Mouse (Mus musculus): Measurements from ENCODE around the gene Ovch2. TPM values are rescaled to one million over a fixed set of nuclear protein-coding genes. Genes with fewer than 3 reads are reported as not detected.
"Not testable (repeated sequence)": the region's sequence is repeated elsewhere in the genome, so short reads cannot be mapped to it uniquely, and the experiment has no call there.

Ovch2 gene
- not detected in 2 replicates for total RNA-seq (2017)

DNA sequence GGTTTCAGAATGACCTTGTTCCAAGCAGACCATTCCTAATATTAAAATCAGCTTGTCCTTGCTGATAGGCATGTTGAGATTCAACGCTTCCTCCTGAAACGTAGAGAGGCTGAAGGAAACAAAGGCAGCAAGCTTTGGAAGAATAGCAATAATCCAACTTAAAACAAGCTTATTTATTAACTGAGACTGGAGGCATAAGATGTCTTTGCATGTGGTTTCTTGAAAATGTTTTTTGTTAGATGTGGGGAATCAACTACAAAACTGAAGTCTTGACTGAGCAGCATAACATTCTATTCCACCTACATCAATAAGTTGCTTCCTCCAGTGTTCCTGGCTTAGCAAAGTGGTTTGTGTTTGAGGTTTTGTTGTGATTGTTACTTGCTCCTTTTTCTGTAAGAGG, at the start of gene Ovch2:
Gene Ovch2, minus strand, starts transcription at position 101 of the 400 bp plus-strand sequence.
- ATAC-seq (replicated peaks; ENCODE audit: low read depth, poor library complexity, severe bottlenecking): no peak

DNA sequence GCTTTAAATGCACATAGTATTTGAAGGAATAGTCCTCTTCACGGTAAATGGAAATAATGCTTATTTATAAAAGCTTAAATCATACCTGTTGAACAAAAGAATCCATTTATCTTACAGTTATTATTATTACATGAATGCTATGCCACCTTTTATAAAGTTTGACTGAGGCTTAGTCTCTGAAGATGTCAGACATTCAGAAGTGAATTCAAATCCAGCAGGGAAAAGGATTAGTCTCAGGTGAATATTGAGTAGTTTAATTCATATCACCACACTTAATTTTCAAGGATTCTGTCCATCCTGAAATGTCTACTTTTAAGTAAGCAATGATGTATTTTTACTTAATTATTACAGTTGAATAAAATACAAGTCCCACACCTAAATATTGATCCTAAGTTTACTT, 46.4 kb upstream of the Ovch2 start, which contains the start of gene Olfr470:
Gene Olfr470, minus strand, starts transcription at position 101 of the 400 bp plus-strand sequence.
- ATAC-seq (replicated peaks; ENCODE audit: low read depth, poor library complexity, severe bottlenecking): not testable (repeated sequence)

DNA sequence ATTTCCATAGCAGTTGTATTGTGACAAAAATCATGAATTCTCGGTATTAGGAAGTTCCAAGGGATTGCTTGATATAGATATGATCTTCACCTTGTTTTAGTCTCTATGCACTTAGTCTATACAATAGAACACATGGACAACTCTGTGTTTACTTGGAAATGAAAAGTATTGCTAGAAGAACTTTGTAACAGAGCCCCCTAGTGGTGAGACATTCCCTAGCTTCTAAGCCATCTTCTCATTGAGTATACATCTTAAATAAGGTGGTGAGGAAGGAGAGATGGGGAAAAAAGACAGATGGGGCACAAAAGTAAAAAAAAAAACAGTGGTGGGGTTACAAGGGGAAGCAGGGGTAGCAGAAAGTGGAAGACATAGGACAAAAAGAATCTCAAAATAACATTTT, 40.7 kb upstream of the Ovch2 start:
- peak; percentile 73; the same call in 1 of the 2 replicates for ATAC-seq (replicated peaks; ENCODE audit: low read depth, poor library complexity, severe bottlenecking)

GRCm38 (mm10) chr7:107825441-107825840, 24.4 kb upstream of the Ovch2 start, which contains the start of gene Olfr469:
Gene Olfr469, minus strand, starts transcription at chr7:107825541.
- not testable (repeated sequence) for ATAC-seq (replicated peaks; ENCODE audit: low read depth, poor library complexity, severe bottlenecking)

DNA sequence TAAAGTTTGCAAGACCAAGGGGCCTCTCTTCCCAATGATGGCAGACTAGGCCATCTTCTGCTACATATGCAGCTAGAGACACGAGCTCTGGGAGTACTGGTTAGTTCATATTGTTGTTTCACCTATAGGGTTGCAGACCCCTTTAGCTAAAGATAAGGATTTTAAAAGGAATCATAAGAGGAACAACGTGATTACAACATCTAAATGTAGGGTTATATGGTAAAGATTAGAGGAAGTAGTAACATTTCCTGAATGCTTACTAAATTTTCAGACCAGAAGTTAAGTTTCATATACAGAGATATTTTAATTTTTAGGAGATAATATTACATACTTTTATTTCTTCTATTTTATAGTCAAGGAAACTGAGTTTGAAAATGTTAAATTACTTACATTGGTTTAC, 22.9 kb upstream of the Ovch2 start:
- ATAC-seq (replicated peaks; ENCODE audit: low read depth, poor library complexity, severe bottlenecking): peak; percentile 52; the same call in 1 of the 2 replicates

DNA sequence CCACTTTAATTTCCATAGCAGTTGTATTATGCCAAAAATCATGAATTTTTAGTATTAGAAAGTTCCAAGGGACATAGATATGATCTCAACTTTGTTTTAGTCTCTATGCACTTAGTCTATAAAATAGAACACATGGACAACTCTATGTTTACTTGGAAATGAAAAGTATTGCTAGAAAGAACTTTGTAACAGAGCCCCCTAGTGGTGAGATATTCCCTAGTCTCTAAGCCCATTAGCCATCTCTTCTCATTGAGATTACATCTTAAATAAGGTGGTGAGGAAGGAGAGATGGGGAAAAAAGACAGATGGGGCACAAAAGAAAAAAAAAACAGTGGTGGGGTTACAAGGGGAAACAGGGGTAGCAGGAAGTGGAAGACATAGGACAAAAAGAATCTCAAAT, 18.4 kb upstream of the Ovch2 start:
- ATAC-seq (replicated peaks; ENCODE audit: low read depth, poor library complexity, severe bottlenecking): 0 out of 2 replicates have a peak, but pooled peaks have one; percentile 54

DNA sequence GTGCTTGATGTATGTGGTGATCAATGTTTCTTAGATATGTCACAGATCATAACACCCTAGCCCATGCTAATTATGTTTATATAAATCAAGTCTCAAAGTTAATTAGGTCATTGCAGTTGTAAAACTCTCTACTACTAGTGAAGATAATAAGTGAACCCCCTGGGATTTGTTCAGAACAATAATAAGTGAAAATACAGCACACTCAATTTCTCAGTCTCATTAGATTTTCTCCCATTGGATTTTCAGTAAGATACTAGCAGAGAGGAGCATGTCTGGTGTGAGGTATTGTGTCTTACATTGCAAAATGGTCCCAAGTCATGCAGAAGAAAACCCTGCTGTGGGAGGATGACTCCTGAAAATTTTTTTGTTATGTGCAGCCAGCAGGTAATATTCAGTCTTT, 11.0 kb upstream of the Ovch2 start, which contains the start of gene Olfr467:
Gene Olfr467, plus strand, starts transcription at position 301 of the 400 bp plus-strand sequence.
- no peak for ATAC-seq (replicated peaks; ENCODE audit: low read depth, poor library complexity, severe bottlenecking)

- no peak for ATAC-seq (replicated peaks; ENCODE audit: low read depth, poor library complexity, severe bottlenecking)
These were observed 1.1 kb upstream of the Ovch2 start for GRCm38 (mm10) chr7:107802138-107802537.

DNA sequence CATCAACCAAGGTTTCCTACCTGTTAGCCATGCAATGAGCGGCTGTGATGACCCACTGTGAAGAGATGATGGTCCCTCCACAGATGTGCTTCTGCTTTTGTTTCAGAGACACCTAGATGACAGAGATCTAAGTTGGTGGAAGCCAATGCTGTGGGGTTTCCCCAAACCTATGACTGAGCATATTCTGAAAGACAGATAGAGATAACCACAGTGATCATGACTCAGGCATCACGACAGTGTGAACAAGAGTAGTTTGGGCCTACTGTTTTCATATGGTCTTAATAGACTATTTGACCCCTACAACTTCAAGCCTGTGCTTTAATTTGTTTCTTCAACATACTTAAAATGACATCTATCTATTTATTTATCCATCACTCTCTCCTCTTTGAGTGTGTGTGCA, 4.5 kb downstream of the Ovch2 start:
- ATAC-seq (replicated peaks; ENCODE audit: low read depth, poor library complexity, severe bottlenecking): 0 out of 2 replicates have a peak, but pooled peaks have one; percentile 32

- peak; percentile 82 for ATAC-seq (replicated peaks; ENCODE audit: low read depth, poor library complexity, severe bottlenecking)
These were observed 12.9 kb downstream of the Ovch2 start for GRCm38 (mm10) chr7:107787977-107788620.

GRCm38 (mm10) chr7:107779611-107780010, 21.4 kb downstream of the Ovch2 start:
- ATAC-seq (replicated peaks; ENCODE audit: low read depth, poor library complexity, severe bottlenecking): no peak

DNA sequence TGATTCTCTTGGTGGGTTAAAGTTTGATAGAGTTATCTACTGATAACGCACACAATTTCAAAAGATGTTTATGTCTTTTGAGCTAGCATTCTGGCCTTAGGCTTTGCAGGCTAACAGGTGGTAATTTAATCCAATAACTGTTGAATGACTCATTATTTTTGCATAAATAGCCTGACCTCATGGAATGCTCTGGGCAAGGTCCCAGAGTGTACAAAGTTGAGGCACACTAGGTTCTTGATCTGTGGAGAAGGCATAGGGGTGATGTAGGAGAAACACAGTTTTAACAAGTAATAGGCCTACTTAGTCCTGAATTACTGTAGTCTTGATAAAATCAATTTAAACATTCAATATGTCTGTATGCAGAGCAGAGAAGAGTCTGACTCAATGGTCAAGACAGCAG, 22.8 kb downstream of the Ovch2 start:
- ATAC-seq (replicated peaks; ENCODE audit: low read depth, poor library complexity, severe bottlenecking): no peak

- ATAC-seq (replicated peaks; ENCODE audit: low read depth, poor library complexity, severe bottlenecking): no peak
These were observed 30.2 kb downstream of the Ovch2 start for GRCm38 (mm10) chr7:107770812-107771211.

- peak; percentile 64 for ATAC-seq (replicated peaks; ENCODE audit: low read depth, poor library complexity, severe bottlenecking)
These were observed 43.5 kb downstream of the Ovch2 start, which contains the start of gene Cyb5r2 for GRCm38 (mm10) chr7:107757308-107758151. Gene Cyb5r2, minus strand, starts transcription at chr7:107758032.

DNA sequence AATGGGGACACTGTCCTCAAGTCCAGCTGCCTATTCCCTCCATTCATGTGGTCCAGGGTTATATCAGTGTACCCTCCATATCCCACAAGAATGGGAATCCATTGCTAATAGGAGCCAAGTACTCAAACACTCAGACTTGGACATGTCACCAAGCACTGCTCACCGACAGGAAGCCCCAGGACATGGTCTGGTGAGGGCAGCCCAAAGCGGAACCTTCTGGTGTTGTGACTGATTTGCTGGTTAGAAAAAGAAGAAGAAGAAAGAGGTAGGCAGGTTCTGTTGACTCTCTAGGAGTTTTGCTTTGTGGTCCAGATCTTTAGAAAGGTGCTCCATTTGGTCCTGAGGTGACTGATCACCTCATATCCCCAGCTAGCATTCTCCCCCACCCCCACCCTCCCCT, 44.3 kb downstream of the Ovch2 start:
- peak; percentile 51; the same call in 1 of the 2 replicates for ATAC-seq (replicated peaks; ENCODE audit: low read depth, poor library complexity, severe bottlenecking)

GRCm38 (mm10) chr7:107755905-107756304, 45.1 kb downstream of the Ovch2 start:
- no peak for ATAC-seq (replicated peaks; ENCODE audit: low read depth, poor library complexity, severe bottlenecking)

DNA sequence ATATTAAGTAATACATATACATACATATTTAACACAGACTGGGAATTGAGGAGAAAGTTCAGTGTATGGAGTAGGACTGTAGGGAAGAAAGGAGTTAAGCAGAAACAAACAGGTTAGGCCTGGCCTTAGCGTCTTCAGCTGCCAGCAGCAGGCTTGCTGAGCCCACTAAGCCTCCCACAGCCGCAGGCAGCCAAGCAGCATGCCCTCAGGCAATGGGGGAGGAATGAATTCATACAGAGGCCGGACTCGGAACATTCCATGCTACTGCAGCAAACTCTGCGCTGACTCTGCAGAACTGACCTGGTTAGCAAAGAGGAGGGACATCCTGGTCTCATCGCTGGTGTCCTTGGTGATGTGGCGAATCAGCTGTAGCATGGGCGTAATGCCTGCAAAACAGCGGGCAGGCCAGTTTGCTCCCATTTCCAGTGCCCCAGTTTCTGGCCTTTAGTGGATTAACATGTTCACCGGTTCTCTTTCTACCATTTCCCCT, 48.9 kb downstream of the Ovch2 start:
- ATAC-seq (replicated peaks; ENCODE audit: low read depth, poor library complexity, severe bottlenecking): no peak

GRCm38 (mm10) chr7:107749721-107750120, 51.3 kb downstream of the Ovch2 start:
- no peak for ATAC-seq (replicated peaks; ENCODE audit: low read depth, poor library complexity, severe bottlenecking)

GRCm38 (mm10) chr7:107749270-107749669, 51.7 kb downstream of the Ovch2 start:
- ATAC-seq (replicated peaks; ENCODE audit: low read depth, poor library complexity, severe bottlenecking): peak; percentile 87

- peak; percentile 81 for ATAC-seq (replicated peaks; ENCODE audit: low read depth, poor library complexity, severe bottlenecking)
These were observed 53.1 kb downstream of the Ovch2 start for GRCm38 (mm10) chr7:107747954-107748353.

DNA sequence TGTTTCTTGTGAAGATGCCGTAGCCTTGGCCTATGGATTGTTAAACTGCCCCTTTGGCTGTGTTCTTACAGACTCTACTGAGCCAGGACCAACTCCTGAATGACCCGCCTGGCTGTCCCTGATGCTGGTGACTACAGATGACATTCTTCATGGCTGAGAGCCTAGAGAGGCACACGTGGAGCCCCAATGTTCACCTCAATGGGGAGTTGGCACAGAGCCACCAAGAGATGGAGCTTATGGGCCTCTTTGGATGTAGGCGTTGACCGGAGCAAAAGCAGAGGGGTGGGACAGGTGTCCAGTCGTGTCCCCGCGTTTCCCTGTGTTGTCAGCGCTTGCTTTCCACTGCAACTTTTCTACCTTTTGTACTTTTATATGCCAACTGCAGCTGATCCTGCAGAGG, 53.5 kb downstream of the Ovch2 start:
- ATAC-seq (replicated peaks; ENCODE audit: low read depth, poor library complexity, severe bottlenecking): no peak
